Mouse (Mus musculus) c-Kit-negative CD71-positive TER-119-positive erythroid progenitor cells, embryonic 14.5 days (primary cell): ENCODE measurements around the gene Urb2.
A peak's percentile ranks its signal among the peaks of the same experiment; 100 is the strongest.

Experiments used
- DNase-seq: peaks from one replicate; pipeline ENCODE4 v3.0.0-alpha.2; 2013; ENCODE audit warnings: low read depth, low spot score

The Urb2 gene

GRCm38 (mm10) chr8:124021237-124022227 is at the start of gene Urb2, which contains the start of gene Taf5l:
Gene Urb2, plus strand, starts transcription at chr8:124021508.
Gene Taf5l, minus strand, starts transcription at chr8:124021397.
- DNase-seq: peak; percentile 75

DNA sequence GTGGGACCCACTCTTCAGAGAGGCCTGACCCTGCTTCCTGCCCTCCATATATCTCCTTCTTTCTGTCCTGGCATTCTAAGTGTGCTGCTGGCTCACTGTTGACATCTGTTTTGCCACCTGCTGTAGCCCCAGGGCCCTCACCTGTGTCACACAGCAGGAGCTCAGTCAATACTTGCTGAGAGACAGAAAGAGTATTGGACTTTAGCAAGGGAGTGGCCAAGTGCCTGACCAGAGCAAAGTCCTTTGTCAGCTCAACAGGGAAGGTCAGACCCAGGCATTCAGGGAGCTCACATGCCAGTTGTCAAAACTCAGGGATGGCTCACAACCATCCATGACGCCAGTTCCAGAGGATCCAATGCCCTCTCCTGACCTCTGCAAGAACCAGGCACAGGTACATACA is 47.8 kb upstream of the Urb2 start:
- DNase-seq: no peak

DNA sequence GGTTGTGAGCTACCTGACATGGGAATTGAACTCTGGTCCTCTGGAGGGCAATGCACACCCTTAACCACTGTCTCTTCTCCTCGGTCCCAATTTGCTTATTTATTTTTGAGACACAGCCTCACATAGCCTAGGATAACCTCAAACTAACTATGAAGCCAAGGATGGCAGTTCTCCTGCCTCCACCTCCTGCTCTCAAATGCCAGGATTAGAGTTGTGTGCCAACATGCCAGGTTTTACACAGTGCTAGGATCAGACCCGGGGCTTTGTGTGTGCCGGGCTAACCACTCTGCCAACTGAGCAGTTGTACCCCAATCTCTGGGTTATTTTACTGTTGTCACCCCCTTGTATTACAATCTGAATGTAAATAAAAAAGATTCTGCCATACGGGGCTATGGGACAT is 43.8 kb upstream of the Urb2 start:
- no peak for DNase-seq

GRCm38 (mm10) chr8:123978166-123978838 is 43.0 kb upstream of the Urb2 start:
- no peak for DNase-seq

DNA sequence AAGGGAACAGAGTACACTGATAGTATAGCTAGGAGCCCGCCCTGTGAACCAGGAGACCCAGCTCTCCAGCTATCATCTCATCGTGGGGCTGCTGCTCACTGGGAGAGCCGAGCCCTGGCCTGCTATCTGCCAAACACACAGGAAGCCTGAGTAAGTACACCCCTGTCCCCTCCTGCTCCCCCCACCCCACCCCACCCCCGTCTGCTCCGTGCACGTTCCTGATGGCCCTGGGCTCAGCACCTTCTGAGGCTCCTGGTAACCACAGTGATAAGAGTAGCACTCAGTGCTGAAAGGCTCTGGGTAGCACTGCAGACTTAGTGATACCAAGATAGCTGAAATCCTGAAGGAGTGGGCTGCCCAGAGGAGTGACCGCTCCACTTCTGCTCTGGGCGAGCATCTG is 42.4 kb upstream of the Urb2 start:
- DNase-seq: peak; percentile 65

DNA sequence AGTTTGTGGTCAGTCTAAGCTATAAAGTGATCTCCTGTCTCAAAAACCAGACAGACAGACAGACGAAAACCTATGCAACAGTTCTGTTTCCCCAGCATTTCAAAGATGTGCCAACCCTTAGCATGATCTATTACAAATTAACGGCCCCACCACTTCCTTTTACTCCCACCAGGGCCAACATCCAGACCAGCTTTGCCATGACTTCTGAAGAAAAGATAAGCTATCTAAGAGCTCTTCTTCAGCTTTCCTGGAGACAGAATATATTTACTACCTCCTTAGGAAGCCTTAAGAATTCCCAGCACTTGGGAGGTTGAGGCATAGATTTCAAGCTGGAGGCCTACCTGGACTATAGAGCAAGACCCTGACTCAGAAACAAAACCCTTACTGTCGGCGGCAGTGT is 41.1 kb upstream of the Urb2 start:
- DNase-seq: no peak

DNA sequence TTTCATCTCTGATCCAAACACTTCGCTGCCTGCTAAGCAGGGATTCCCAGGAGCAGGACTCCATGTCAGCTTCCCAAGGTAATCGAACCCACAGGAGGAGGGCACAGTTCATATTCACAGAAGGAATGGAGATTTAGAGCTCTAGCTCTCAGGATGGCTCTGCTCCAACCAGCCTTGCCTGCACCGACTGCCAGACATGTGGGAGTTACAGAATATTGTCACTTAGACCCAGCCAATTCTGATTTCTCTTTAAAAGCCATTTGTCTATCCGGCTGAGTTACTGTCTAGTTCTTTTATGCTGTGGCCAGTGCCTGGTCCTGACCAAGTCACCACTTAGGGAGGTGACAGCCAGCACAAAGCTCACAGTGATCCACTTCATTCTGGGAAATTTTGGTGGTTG is 39.6 kb upstream of the Urb2 start:
- DNase-seq: no peak

DNA sequence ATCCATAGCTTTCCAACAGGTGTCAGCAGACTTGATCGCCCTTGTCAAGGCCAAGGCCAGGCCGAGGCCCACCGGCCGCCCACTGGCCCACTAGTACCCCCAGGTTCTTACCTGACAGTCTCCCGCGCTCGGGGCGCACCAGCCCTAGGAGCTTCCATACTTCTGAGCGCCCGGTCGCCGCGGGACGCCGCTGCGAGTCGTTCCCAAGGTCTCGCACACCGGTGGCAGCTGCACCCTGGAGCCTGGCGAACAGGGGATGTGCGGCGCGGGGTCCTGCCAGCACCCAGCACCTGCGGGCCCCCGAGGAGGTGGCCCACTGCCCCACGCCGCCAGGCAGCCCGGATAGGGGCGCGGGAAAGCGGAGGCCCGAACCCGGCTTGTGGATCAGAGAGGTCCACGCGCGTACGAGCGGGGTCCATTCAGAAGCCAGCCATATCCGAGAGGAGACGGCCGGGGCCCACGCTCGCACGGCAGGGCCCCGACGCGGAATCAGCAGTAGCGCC is 39.0 kb upstream of the Urb2 start:
- no peak for DNase-seq

DNA sequence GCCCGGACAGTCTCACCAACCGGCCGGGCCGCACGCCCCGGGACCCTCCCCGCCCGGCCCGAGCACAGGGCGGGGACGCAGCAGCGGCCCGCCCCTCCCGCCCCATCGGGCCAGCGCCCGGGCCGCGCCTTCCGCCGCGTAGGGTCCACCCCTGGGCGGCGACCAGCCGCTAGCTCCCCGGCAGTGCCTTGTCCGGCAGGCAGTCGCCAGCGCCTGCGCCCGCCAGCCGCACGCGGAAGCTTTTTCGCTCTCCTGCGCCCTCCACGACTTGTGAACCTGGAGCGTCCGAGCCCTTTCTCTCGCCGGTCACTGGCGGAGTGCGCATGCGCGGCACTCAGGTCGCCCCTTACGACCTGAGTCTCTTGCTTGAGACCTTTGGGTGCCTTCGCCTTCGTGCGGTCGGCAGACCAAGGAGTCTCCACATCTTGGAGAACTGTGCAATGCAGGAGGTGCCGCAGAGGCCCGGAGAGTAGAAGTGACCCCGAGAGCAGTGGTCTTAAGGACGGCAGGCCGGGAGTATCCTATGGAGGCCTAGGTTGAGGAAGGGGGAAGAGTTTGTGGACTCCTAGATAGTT is 38.4 kb upstream of the Urb2 start, which contains the start of gene Abcb10:
Gene Abcb10 (minus strand): TSS at position 297 of the 575 bp plus-strand sequence.
- DNase-seq: peak; percentile 71

DNA sequence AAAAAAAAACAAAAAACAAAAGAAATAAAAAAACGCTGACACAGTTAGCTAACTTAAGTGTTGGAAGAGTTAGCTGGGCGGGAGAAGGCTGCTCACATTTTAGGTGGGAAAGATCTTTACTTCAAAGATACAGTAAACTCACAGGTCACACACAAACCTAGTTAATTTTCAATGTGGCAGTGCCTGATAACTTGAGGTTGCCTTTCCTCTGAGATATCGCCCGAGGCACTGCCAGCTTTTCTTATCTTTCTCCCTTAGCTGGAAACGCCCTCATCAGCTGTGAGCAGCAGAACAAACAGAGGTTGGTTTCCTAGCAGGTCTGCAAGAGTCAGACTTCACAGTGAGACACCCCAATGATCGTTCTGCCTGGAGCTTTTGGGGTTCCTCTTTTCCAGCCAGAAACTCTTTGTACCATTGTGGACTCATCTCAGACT is 32.7 kb upstream of the Urb2 start:
- peak; percentile 90 for DNase-seq

DNA sequence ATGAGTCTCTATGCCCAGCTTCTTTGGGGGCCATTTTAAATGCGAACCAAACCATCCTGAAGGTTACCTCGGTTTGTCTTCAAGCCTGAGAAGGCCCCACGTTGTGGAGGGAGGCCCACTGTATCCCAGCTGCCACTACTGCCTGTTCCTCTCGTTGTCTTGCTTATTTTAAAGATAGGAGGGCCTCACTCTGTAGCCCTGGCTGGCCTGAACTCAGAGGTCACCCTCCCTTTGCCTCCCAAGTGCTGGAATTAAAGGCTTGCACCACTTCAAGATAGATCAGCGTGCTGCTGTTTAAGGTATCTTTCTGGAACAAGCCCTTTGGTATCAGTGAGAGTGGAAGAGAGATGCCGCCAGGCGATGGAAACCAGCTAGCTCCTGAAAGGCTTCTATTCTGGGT is 32.2 kb upstream of the Urb2 start:
- DNase-seq: no peak

GRCm38 (mm10) chr8:123990277-123991049 is 30.8 kb upstream of the Urb2 start:
- peak; percentile 62 for DNase-seq

GRCm38 (mm10) chr8:123992587-123992986 is 28.7 kb upstream of the Urb2 start:
- peak; percentile 57 for DNase-seq

- DNase-seq: no peak
Measured at GRCm38 (mm10) chr8:123993597-123993996, 27.7 kb upstream of the Urb2 start.

DNA sequence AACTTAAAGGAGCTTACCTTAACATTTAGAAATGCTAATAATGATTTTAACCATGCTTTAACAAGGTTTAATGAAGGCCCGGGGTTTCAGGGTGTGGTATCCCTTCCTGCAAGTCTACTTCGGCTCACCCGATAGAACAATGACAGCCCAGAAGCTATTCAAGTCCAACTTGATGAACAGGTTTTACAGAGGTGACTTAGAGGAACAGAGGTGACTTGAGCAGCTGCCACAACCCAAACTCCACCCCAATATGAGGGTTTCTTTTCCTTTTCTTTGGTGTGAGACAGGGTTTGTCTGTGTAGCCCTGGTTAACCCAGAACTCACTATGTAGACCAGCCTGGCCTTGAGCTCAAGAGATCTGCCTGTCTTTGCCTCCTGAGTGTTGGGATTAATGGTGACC is 27.3 kb upstream of the Urb2 start:
- no peak for DNase-seq

DNA sequence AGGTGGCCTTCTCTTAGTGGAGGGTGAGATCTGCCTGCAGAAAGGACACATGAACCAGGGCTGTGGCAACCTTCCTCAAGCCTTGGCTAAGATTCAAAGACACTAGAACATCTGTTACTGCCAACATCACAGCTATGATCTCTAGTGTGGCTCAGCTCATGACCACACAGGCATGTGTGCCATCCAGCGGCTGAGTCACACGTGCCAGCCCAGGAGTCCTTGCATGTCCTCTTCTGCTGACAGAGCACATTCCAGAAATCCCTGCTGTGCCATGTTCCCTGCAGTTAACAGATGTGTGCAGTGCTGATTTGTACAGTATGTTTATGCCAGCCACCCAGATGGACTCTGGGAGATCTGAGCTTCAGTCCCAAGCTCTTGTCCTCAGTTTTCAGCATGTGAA is 21.7 kb upstream of the Urb2 start:
- DNase-seq: no peak

DNA sequence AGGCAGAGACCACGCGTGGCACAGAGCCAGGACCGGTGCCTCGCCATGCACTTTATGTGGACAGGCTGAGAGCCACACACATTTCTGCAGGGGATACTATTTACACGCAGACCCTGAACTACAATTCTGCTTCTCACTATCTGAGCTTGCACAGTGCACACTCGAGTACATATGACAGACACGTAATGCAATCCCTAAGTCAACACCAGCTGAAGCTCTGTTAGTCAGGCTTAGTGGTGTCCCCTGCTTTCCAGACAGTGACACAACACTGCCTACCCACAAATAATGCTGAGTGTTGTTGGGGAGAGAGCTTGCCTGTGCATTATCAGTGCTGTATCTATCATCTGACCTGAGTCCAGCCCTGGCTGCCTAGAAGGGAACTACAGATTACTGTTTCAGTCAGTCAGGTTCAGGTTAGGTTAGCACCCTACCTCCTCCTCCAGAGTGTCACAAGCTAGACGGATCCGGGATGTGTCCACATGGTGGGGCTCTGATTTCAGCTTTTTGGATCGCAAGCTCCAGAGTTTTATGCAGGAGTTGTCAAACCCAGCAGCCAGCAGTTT is 18.7 kb upstream of the Urb2 start:
- DNase-seq: no peak

- no peak for DNase-seq
Measured at GRCm38 (mm10) chr8:124007829-124008228, 13.5 kb upstream of the Urb2 start.

DNA sequence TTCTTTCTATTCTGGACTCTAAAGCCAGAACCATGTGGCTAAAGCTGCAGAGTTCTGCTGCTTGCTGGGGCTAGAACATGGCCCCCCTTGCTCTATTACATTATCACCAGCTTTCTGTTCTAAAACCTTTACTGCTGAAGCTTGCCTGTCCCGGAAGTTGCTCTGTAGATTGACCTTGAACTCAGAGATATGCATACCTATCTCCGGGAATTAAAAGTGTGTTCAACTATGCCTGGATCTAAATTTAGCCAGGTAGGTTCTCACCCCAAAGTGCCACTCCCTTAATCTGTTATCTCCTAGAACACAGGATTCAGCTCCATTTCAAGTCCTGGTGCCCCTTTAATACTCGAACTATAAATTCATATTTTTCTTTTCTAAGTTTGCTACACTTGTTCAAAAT is 9.7 kb upstream of the Urb2 start:
- DNase-seq: no peak

- DNase-seq: no peak
Measured at GRCm38 (mm10) chr8:124011989-124012586, 9.2 kb upstream of the Urb2 start.
